In the genomic region with DNA sequence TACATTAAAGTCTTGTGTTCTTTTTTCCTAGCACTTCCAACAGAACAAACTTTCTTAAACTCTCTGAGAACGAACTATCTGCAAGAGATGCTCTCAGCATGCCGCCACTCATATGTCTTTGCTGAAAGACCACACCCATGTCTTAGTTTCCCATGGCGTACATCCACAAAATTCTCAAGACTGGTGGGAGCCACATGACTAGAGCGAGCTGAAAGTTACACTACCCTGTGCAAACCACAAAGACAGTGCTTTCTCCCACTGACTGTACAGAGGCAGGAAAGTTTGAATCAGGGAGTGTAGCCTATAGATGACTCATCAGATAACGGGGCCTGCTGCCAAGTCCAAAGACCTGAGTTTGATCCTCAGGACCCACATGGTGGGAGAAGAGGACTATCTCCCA, we compare ENCODE assay signal across 13 mouse cellular contexts.
"Had no signal": no experiment of that assay in that cellular context is flagged by ENCODE, and none has a peak within 500 bp of the region (broad histone marks: within the 10 kb centered on the region; RNA-seq: fewer than 3 reads in every experiment).

No protein-coding gene starts in this region.

- H3K27me3 ChIP-seq: liver, embryonic 15.5 days had no signal

- H3K4me1 ChIP-seq: limb, embryonic 10.5 days; liver, embryonic 15.5 days; midbrain, embryonic 10.5 days had no signal

- ATAC-seq: lung, postnatal 0 days had no signal

- H3K4me2 ChIP-seq: liver, embryonic 11.5 days; liver, embryonic 15.5 days had no signal

- H3K9ac ChIP-seq: liver, embryonic 15.5 days had no signal

- H3K27ac ChIP-seq: left cerebral cortex, adult 2 months; limb, embryonic 10.5 days; liver, embryonic 15.5 days; midbrain, embryonic 10.5 days had no signal

- H3K9me3 ChIP-seq: limb, embryonic 10.5 days; liver, embryonic 15.5 days; midbrain, embryonic 10.5 days had no signal

- DNase-seq: kidney, postnatal 25 days; lung, adult 2 months; lung, postnatal 4 days; midbrain, embryonic 14.5 days; right cerebral cortex, adult 18-20 months; right cerebral cortex, postnatal 25 days; thymus, postnatal 36 days had no signal

- H3K36me3 ChIP-seq: limb, embryonic 10.5 days; liver, embryonic 15.5 days; midbrain, embryonic 10.5 days had no signal

- H3K4me3 ChIP-seq: left cerebral cortex, adult 2 months; limb, embryonic 10.5 days; liver, embryonic 15.5 days; midbrain, embryonic 10.5 days had no signal
